In genomic region chr3:52088458-52089341, GRCm38 (mm10) we compare ENCODE assay signal across 8 mouse cellular contexts. TPM values are rescaled to one million over a fixed set of nuclear protein-coding genes. Genes with fewer than 3 reads are reported as not detected.
A peak's percentile ranks its signal among the peaks of the same experiment; 100 is the strongest.
DNase-seq lines count a peak whose midpoint lies in the region; ATAC-seq lines count a peak whose summit lies in the region.

No protein-coding gene starts in this region.

- peak; percentile 79 to 95 for DNase-seq in adrenal gland, postnatal 4 days (ENCODE audit: low spot score in 2 of 2)
- peak; percentile 92 for DNase-seq in heart, embryonic 10.5 days (ENCODE audit: low spot score)
- DNase-seq in kidney, adult 9 months = peak; percentile 95
- peak; percentile 91 for DNase-seq in skeletal muscle tissue, adult 2 months (ENCODE audit: low read depth, low spot score)
- DNase-seq in urinary bladder, postnatal 4 days (ENCODE audit: low spot score in 2 of 2) = peak; percentile 87 to 93

- H3K36me3 ChIP-seq in embryonic facial prominence, embryonic 15.5 days = no peaks in the 10 kb centered on the region
- H3K36me3 ChIP-seq in heart, embryonic 10.5 days = no peaks in the 10 kb centered on the region
- H3K36me3 ChIP-seq in limb, embryonic 12.5 days = no peaks in the 10 kb centered on the region
- H3K36me3 ChIP-seq in midbrain, embryonic 12.5 days = no peaks in the 10 kb centered on the region

- no peaks in the 10 kb centered on the region for H3K27me3 ChIP-seq in embryonic facial prominence, embryonic 15.5 days
- no peaks in the 10 kb centered on the region for H3K27me3 ChIP-seq in heart, embryonic 10.5 days (ENCODE audit: insufficient read depth, poor library complexity, severe bottlenecking)
- H3K27me3 ChIP-seq in limb, embryonic 12.5 days = no peaks in the 10 kb centered on the region
- H3K27me3 ChIP-seq in midbrain, embryonic 12.5 days = no peaks in the 10 kb centered on the region

- no peak overlapping the region for H3K9ac ChIP-seq in embryonic facial prominence, embryonic 15.5 days
- H3K9ac ChIP-seq in limb, embryonic 12.5 days (replicated peaks) = peak overlapping the region; percentile 44; the same call in 1 of the 2 replicates
- H3K9ac ChIP-seq in midbrain, embryonic 12.5 days (replicated peaks) = no peak overlapping the region; the same call in 1 of the 2 replicates

- peak; percentile 79; the same call in 1 of the 2 replicates for ATAC-seq in embryonic facial prominence, embryonic 15.5 days (ENCODE audit: insufficient number of reproducible peaks, low FRiP score, low TSS enrichment, low read depth)
- 0 out of 2 replicates have a peak, but pooled peaks have one; percentile 49 for ATAC-seq in limb, embryonic 12.5 days (ENCODE audit: insufficient number of reproducible peaks, insufficient read depth, low FRiP score, low TSS enrichment, low read depth)
- ATAC-seq in midbrain, embryonic 12.5 days (ENCODE audit: low FRiP score, low read depth) = peak; percentile 89

- no peaks in the 10 kb centered on the region for H3K9me3 ChIP-seq in embryonic facial prominence, embryonic 15.5 days (replicated peaks)
- H3K9me3 ChIP-seq in heart, embryonic 10.5 days = no peaks in the 10 kb centered on the region
- no peaks in the 10 kb centered on the region for H3K9me3 ChIP-seq in limb, embryonic 12.5 days
- no peaks in the 10 kb centered on the region for H3K9me3 ChIP-seq in midbrain, embryonic 12.5 days

- 17% methylated on average over 19 of the region's 19 CpGs for WGBS in embryonic facial prominence, embryonic 15.5 days
- WGBS in heart, embryonic 10.5 days = 21% methylated on average over 19 of the region's 19 CpGs
- 8% methylated on average over 19 of the region's 19 CpGs for WGBS in limb, embryonic 12.5 days
- 26% methylated on average over 19 of the region's 19 CpGs for WGBS in midbrain, embryonic 12.5 days

- peak overlapping the region; percentile 71 for H3K27ac ChIP-seq in embryonic facial prominence, embryonic 15.5 days (replicated peaks)
- peak overlapping the region; percentile 91 for H3K27ac ChIP-seq in heart, embryonic 10.5 days
- peak overlapping the region; percentile 76 for H3K27ac ChIP-seq in limb, embryonic 12.5 days
- H3K27ac ChIP-seq in midbrain, embryonic 12.5 days (replicated peaks) = peak overlapping the region; percentile 83

- no peak overlapping the region for H3K4me3 ChIP-seq in embryonic facial prominence, embryonic 15.5 days (replicated peaks)
- peak overlapping the region; percentile 38 for H3K4me3 ChIP-seq in heart, embryonic 10.5 days
- 0 out of 2 replicates have a peak overlapping the region, but pooled peaks have one; percentile 6 for H3K4me3 ChIP-seq in limb, embryonic 12.5 days (replicated peaks)
- no peak overlapping the region for H3K4me3 ChIP-seq in midbrain, embryonic 12.5 days

- H3K4me1 ChIP-seq in embryonic facial prominence, embryonic 15.5 days = peaks cover 31% of the 10 kb centered on the region
- peaks cover 55% of the 10 kb centered on the region for H3K4me1 ChIP-seq in heart, embryonic 10.5 days
- H3K4me1 ChIP-seq in limb, embryonic 12.5 days (replicated peaks) = peaks cover 51% of the 10 kb centered on the region
- H3K4me1 ChIP-seq in midbrain, embryonic 12.5 days = peaks cover 34% of the 10 kb centered on the region

- peak overlapping the region; percentile 18 for H3K4me2 ChIP-seq in embryonic facial prominence, embryonic 15.5 days (replicated peaks)
- H3K4me2 ChIP-seq in limb, embryonic 12.5 days = peak overlapping the region; percentile 42
- H3K4me2 ChIP-seq in midbrain, embryonic 12.5 days (replicated peaks) = peak overlapping the region; percentile 24

RNA-seq across cellular contexts. Expression of gene Maml3, which starts 16.2 kb away (rescaled TPM):
- total RNA-seq in adrenal gland, postnatal 4 days (2021) = 10 to 100 TPM; 19.6 to 20.9 TPM
- polyA plus RNA-seq in embryonic facial prominence, embryonic 15.5 days (2015; fragmentation: Nextera tagmentation; extraction: Ambion mirVana) = 6.5 TPM in 2 replicates
- polyA plus RNA-seq in heart, embryonic 10.5 days (2016; fragmentation: Nextera tagmentation; extraction: Ambion mirVana) = 2.3 and 3.6 TPM in 2 replicates
- 5.1 and 5.4 TPM in 2 replicates for polyA plus RNA-seq in limb, embryonic 12.5 days (2016; fragmentation: Nextera tagmentation; extraction: Ambion mirVana)
- polyA plus RNA-seq in midbrain, embryonic 12.5 days (2016; fragmentation: Nextera tagmentation; extraction: Ambion mirVana) = 8.2 and 9.3 TPM in 2 replicates

Comparison
In these comparisons a context has a peak if more than half of its experiments do, and no peak if none do; other contexts are left out.
1. H3K4me3 ChIP-seq: peak in heart, embryonic 10.5 days (single experiment) and limb, embryonic 12.5 days (single experiment); none in embryonic facial prominence, embryonic 15.5 days (single experiment) and midbrain, embryonic 12.5 days (single experiment).
2. Peak in every context shown above with its lines, with median percentiles within 50 percentile points of each other: DNase-seq, ATAC-seq, H3K27ac ChIP-seq and H3K4me2 ChIP-seq.